Comparison of ENCODE assay signal across 8 mouse cellular contexts in genomic region chr11:74521981-74522486, GRCm38 (mm10).
DNase-seq lines count a peak whose midpoint lies in the region; ATAC-seq and TF ChIP-seq lines count a peak whose summit lies in the region.

No protein-coding gene starts in this region.

- H3K9ac ChIP-seq in kidney, embryonic 14.5 days (ENCODE audit: low read depth, low read length), result peak overlapping the region; percentile 76

- H3K4me2 ChIP-seq in kidney, embryonic 14.5 days (replicated peaks; ENCODE audit: low read depth, low read length), result peak overlapping the region; percentile 97
- H3K4me2 ChIP-seq in myocyte (ENCODE audit: low read depth), result peak overlapping the region; percentile 93

- H3ac ChIP-seq in C2C12 (ENCODE audit: control insufficient read depth, insufficient read length, low read depth) (no peak overlapping the region), myocyte (ENCODE audit: control insufficient read depth, insufficient read length) (no peak overlapping the region)

- TF ChIP-seq POLR2A in myocyte (IDR thresholded peaks at IDR 0.05; ENCODE audit: insufficient read length, low read depth), result no peak

- H3K9me3 ChIP-seq in kidney, embryonic 14.5 days (ENCODE audit: control insufficient read depth, low read length), result no peaks in the 10 kb centered on the region

- H3K4me3 ChIP-seq in kidney, embryonic 14.5 days (ENCODE audit: low read length), result peak overlapping the region; percentile 67
- H3K4me3 ChIP-seq in C2C12 (ENCODE audit: insufficient read depth, poor library complexity, severe bottlenecking) (peak overlapping the region; percentile 30), myocyte (peak overlapping the region; percentile 38)
- H3K4me3 ChIP-seq in brown adipose tissue, adult 24 weeks (ENCODE audit: insufficient read depth, low read depth, low read length), result peak overlapping the region; percentile 62

- no peak for DNase-seq in kidney, adult 11 months
- peak; percentile 16 for DNase-seq in heart, adult 8-10 months (ENCODE audit: low spot score)
- DNase-seq in kidney, postnatal 25 days, result peak; percentile 35 to 51
- DNase-seq in c-Kit-positive CD71-positive TER-119-positive erythroid progenitor cells, embryonic 14.5 days (ENCODE audit: low spot score), result no peak

- WGBS in kidney, embryonic 14.5 days, result under 1% methylated on average over 29 of the region's 29 CpGs

- H3K79me2 ChIP-seq in C2C12 (ENCODE audit: control insufficient read depth, insufficient read depth) (no peaks in the 10 kb centered on the region), myocyte (ENCODE audit: control insufficient read depth, insufficient read depth) (no peaks in the 10 kb centered on the region)

- peak overlapping the region; percentile 67; the same call in 1 of the 2 replicates for H3K27ac ChIP-seq in kidney, embryonic 14.5 days (ENCODE audit: low read depth, low read length)
- H3K27ac ChIP-seq in brown adipose tissue, adult 24 weeks (replicated peaks; ENCODE audit: low read depth, low read length), result no peak overlapping the region

- H3K27me3 ChIP-seq in kidney, embryonic 14.5 days (ENCODE audit: control insufficient read depth, insufficient read depth, low read length), result peaks cover 6% of the 10 kb centered on the region; the same call in 1 of the 2 replicates
- H3K27me3 ChIP-seq in C2C12 (ENCODE audit: control insufficient read depth, insufficient read depth, insufficient read length) (peaks cover 15% of the 10 kb centered on the region), myocyte (ENCODE audit: control insufficient read depth, insufficient read depth, insufficient read length) (peaks cover 8% of the 10 kb centered on the region)

- no peak for TF ChIP-seq CTCF in C2C12 (IDR thresholded peaks at IDR 0.05; ENCODE audit: control insufficient read depth, insufficient read depth, insufficient read length)

- no peaks in the 10 kb centered on the region for H3K36me3 ChIP-seq in kidney, embryonic 14.5 days (ENCODE audit: control insufficient read depth, insufficient read depth, low read length)
- H3K36me3 ChIP-seq in C2C12 (ENCODE audit: control insufficient read depth, insufficient read depth), result no peaks in the 10 kb centered on the region
- H3K36me3 ChIP-seq in myocyte (ENCODE audit: control insufficient read depth, insufficient read depth), result no peaks in the 10 kb centered on the region

- H3K4me1 ChIP-seq in kidney, embryonic 14.5 days (ENCODE audit: control insufficient read depth, insufficient read depth, low read length), result peaks cover 30% of the 10 kb centered on the region
- no peaks in the 10 kb centered on the region for H3K4me1 ChIP-seq in brown adipose tissue, adult 24 weeks (ENCODE audit: control insufficient read depth, insufficient read depth, insufficient read length, low read length)

- ATAC-seq in kidney, embryonic 14.5 days (ENCODE audit: low FRiP score, low TSS enrichment), result no peak

- H3K79me3 ChIP-seq in C2C12 (ENCODE audit: low read depth), result no peaks in the 10 kb centered on the region

TF ChIP-seq in C2C12, 6 proteins besides CTCF, POLR2A, EP300 and RAD21:
- TF ChIP-seq MYOD1 (IDR thresholded peaks at IDR 0.05; ENCODE audit: control insufficient read depth, insufficient read length, low read depth), result no peak
- TF ChIP-seq MYOG (IDR thresholded peaks at IDR 0.05; ENCODE audit: control insufficient read depth, extremely low read depth, insufficient read length), result no peak
- TF ChIP-seq FOSL1 (IDR thresholded peaks at IDR 0.05; ENCODE audit: insufficient read depth, low read length, poor library complexity, severe bottlenecking), result no peak
- TF ChIP-seq MAX (IDR thresholded peaks at IDR 0.05), result no peak
- no peak for TF ChIP-seq CEBPB (IDR thresholded peaks at IDR 0.05; ENCODE audit: low read depth)
- TF ChIP-seq USF1 (IDR thresholded peaks at IDR 0.05; ENCODE audit: low read depth), result no peak
TF ChIP-seq in C2C12: peak in this region for 0.

TF ChIP-seq in myocyte, 11 proteins besides CTCF, POLR2A, EP300 and RAD21:
- no peak for TF ChIP-seq TCF12 (IDR thresholded peaks at IDR 0.05; ENCODE audit: insufficient read depth, poor library complexity, severe bottlenecking)
- no peak for TF ChIP-seq MYOD1 (IDR thresholded peaks at IDR 0.05; ENCODE audit: control insufficient read depth in 1 of 3, insufficient read length in 2 of 3, low read depth in 2 of 3)
- TF ChIP-seq CEBPB (IDR thresholded peaks at IDR 0.05; ENCODE audit: insufficient read depth, poor library complexity, severe bottlenecking), result no peak
- TF ChIP-seq POLR2AphosphoS2 (IDR thresholded peaks at IDR 0.05; ENCODE audit: insufficient read length, low read depth), result no peak
- TF ChIP-seq SRF (IDR thresholded peaks at IDR 0.05; ENCODE audit: control insufficient read depth, insufficient read length, low read depth), result no peak
- TF ChIP-seq E2F4 (IDR thresholded peaks at IDR 0.05; ENCODE audit: insufficient read depth), result no peak
- TF ChIP-seq REST (IDR thresholded peaks at IDR 0.05; ENCODE audit: insufficient read depth, insufficient read length), result no peak
- TF ChIP-seq TCF3 (IDR thresholded peaks at IDR 0.05; ENCODE audit: insufficient read length, low read depth), result no peak
- TF ChIP-seq MAX (IDR thresholded peaks at IDR 0.05; ENCODE audit: low read depth), result no peak
- no peak for TF ChIP-seq USF1 (IDR thresholded peaks at IDR 0.05; ENCODE audit: low read depth)
- TF ChIP-seq MYOG (IDR thresholded peaks at IDR 0.05; ENCODE audit: control insufficient read depth in 1 of 3, insufficient read depth in 1 of 3, insufficient read length in 2 of 3, low read depth in 2 of 3), result no peak

Comparison
In these comparisons a context has a peak if more than half of its experiments do, and no peak if none do; other contexts are left out.
1. DNase-seq: peak in heart, adult 8-10 months (single experiment) and kidney, postnatal 25 days (2 of 2); none in kidney, adult 11 months (single experiment) and c-Kit-positive CD71-positive TER-119-positive erythroid progenitor cells, embryonic 14.5 days (single experiment).
2. Peak in every context shown above with its lines, with median percentiles within 50 percentile points of each other: H3K4me3 ChIP-seq.